Mouse (Mus musculus) C2C12 (cell line): ENCODE measurements around the gene Atp11c.

ENCODE experiments used
- CEBPB ChIP-seq: IDR thresholded peaks from one replicate; pipeline ENCODE4 v1.6.1; 2011; ENCODE audit warnings: low read depth, mild to moderate bottlenecking, control low read depth, moderate library complexity
- CTCF ChIP-seq: IDR thresholded peaks from one replicate; pipeline ENCODE4 v1.5.1; 2011; ENCODE audit not compliant: control insufficient read depth, insufficient read depth, insufficient read length
- FOSL1 ChIP-seq: IDR thresholded peaks from one replicate; pipeline ENCODE4 v1.8.0; 2011; ENCODE audit warnings: mild to moderate bottlenecking, low read length; ENCODE audit not compliant: poor library complexity, insufficient read depth, severe bottlenecking
- MAX ChIP-seq: IDR thresholded peaks from one replicate; pipeline ENCODE4 v1.6.1; 2011; ENCODE audit warnings: mild to moderate bottlenecking, control low read depth
- MYOD1 ChIP-seq: IDR thresholded peaks from one replicate; pipeline ENCODE4 v1.6.1; 2011; ENCODE audit warnings: low read depth; ENCODE audit not compliant: control insufficient read depth, insufficient read length
- MYOG ChIP-seq: IDR thresholded peaks from one replicate; pipeline ENCODE4 v1.6.1; 2011; ENCODE audit not compliant: control insufficient read depth, insufficient read length; ENCODE audit errors: extremely low read depth
- USF1 ChIP-seq: IDR thresholded peaks from one replicate; pipeline ENCODE4 v1.6.1; 2011; ENCODE audit warnings: low read depth, mild to moderate bottlenecking, control low read depth, moderate library complexity

DNA sequence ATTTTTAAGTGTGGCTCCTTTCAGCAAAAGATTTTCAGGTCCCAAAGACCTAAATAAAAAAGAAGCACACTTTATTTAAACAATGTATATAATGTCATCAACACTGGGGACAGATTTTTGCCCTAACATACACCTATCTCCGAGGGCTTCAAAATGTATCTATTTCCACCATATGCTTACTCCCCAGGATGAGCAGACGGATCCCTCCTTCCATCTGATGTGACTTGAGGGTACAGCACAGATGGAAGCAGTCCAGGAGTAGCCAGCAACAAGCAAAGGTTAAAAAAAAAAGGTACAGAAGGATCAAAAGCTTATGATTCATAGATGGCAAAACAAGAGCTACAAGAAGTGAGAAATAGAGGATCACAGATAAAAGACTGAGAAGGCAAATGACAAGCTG is 300.2 kb downstream of the Atp11c start:
- TF ChIP-seq CTCF (no peak), USF1 (no peak), MAX (no peak), CEBPB (no peak), MYOG (no peak), MYOD1 (no peak), FOSL1 (no peak)
